Mouse (Mus musculus) ES-Bruce4 (cell line): ENCODE measurements at regions not wholly inside any gene's neighbourhood (a gene's known extent, or its start where the extent isn't known, plus 50 kb on each side); places are given as distances from the start of the nearest gene placed in this dataset.

Source experiments
- CTCF ChIP-seq: IDR thresholded peaks from one replicate; pipeline ENCODE4 v1.8.1; 2011; ENCODE audit warnings: low read depth, low read length
- POLR2A ChIP-seq: IDR thresholded peaks from one replicate; pipeline ENCODE4 v1.8.1; 2011; ENCODE audit warnings: low read length; ENCODE audit not compliant: insufficient read depth

GRCm38 (mm10) chr10:111583124-111583743 lies 77.1 kb downstream of the Phlda1 start:
- TF ChIP-seq CTCF: no peak
- TF ChIP-seq POLR2A: no peak
